Mouse (Mus musculus): ENCODE measurements around the gene Gm10643. TPM values are rescaled to one million over a fixed set of nuclear protein-coding genes. Genes with fewer than 3 reads are reported as not detected.

Gm10643 gene
- total RNA-seq (2021): 1 to 10 TPM; 3.4 to 4.2 TPM

GRCm38 (mm10) chr8:84065037-84065436, at the start of gene Gm10643:
Gm10643 (minus strand) TSS chr8:84065137.
- DNase-seq (ENCODE audit: low spot score in 2 of 2): no peak
- intact Hi-C loops (cut with DNase I): no loop called here

GRCm38 (mm10) chr8:84106216-84107040, 41.5 kb upstream of the Gm10643 start:
- DNase-seq (ENCODE audit: low spot score in 2 of 2): no peak
- intact Hi-C loops (cut with DNase I): loop anchor here (5.0 kb wide), 1 partner anchor 69 kb away; no protein-coding TSS in a partner anchor

GRCm38 (mm10) chr8:84105676-84106075, 40.7 kb upstream of the Gm10643 start:
- intact Hi-C loops (cut with DNase I): loop anchor here (5.0 kb wide), 1 partner anchor 68 kb away; no protein-coding TSS in a partner anchor
- DNase-seq (ENCODE audit: low spot score in 2 of 2): no peak

- intact Hi-C loops (cut with DNase I): loop anchor here (5.0 kb wide), 1 partner anchor 68 kb away; no protein-coding TSS in a partner anchor
- DNase-seq (ENCODE audit: low spot score in 2 of 2): peak; percentile 98 to 99
Observed at GRCm38 (mm10) chr8:84104697-84105609, 40.0 kb upstream of the Gm10643 start, which contains the start of gene Dcaf15. Dcaf15 (minus strand) TSS chr8:84104768.

- intact Hi-C loops (cut with DNase I): no loop called here
- DNase-seq (ENCODE audit: low spot score in 2 of 2): peak in 1 of 2 experiments; percentile 40
Observed at GRCm38 (mm10) chr8:84104221-84104620, 39.3 kb upstream of the Gm10643 start.

- no peak for DNase-seq (ENCODE audit: low spot score in 2 of 2)
- intact Hi-C loops (cut with DNase I): no loop called here
Observed at GRCm38 (mm10) chr8:84103601-84104000, 38.7 kb upstream of the Gm10643 start.

GRCm38 (mm10) chr8:84101476-84102270, 36.7 kb upstream of the Gm10643 start:
- intact Hi-C loops (cut with DNase I): no loop called here

GRCm38 (mm10) chr8:84098376-84098775, 33.4 kb upstream of the Gm10643 start:
- intact Hi-C loops (cut with DNase I): no loop called here
- no peak for DNase-seq (ENCODE audit: low spot score in 2 of 2)

More at GRCm38 (mm10) chr8:84101476-84102270, 36.7 kb upstream of the Gm10643 start:
- DNase-seq (ENCODE audit: low spot score in 2 of 2): no peak

- DNase-seq (ENCODE audit: low spot score in 2 of 2): no peak
- intact Hi-C loops (cut with DNase I): no loop called here
Observed at GRCm38 (mm10) chr8:84096061-84096460, 31.1 kb upstream of the Gm10643 start.

- no peak for DNase-seq (ENCODE audit: low spot score in 2 of 2)
- intact Hi-C loops (cut with DNase I): no loop called here
Observed at GRCm38 (mm10) chr8:84090585-84090984, 25.6 kb upstream of the Gm10643 start.

- DNase-seq (ENCODE audit: low spot score in 2 of 2): no peak
- intact Hi-C loops (cut with DNase I): no loop called here
Observed at GRCm38 (mm10) chr8:84089277-84089676, 24.3 kb upstream of the Gm10643 start.

- DNase-seq (ENCODE audit: low spot score in 2 of 2): peak in 1 of 2 experiments; percentile 52
- intact Hi-C loops (cut with DNase I): no loop called here
Observed at GRCm38 (mm10) chr8:84087821-84088220, 22.9 kb upstream of the Gm10643 start.

GRCm38 (mm10) chr8:84087156-84087555, 22.2 kb upstream of the Gm10643 start:
- no peak for DNase-seq (ENCODE audit: low spot score in 2 of 2)
- intact Hi-C loops (cut with DNase I): no loop called here

- intact Hi-C loops (cut with DNase I): no loop called here
- DNase-seq (ENCODE audit: low spot score in 2 of 2): no peak
Observed at GRCm38 (mm10) chr8:84084341-84085115, 19.6 kb upstream of the Gm10643 start.

GRCm38 (mm10) chr8:84083829-84084241, 18.9 kb upstream of the Gm10643 start:
- no peak for DNase-seq (ENCODE audit: low spot score in 2 of 2)
- intact Hi-C loops (cut with DNase I): no loop called here

GRCm38 (mm10) chr8:84079206-84079605, 14.3 kb upstream of the Gm10643 start:
- intact Hi-C loops (cut with DNase I): no loop called here
- DNase-seq (ENCODE audit: low spot score in 2 of 2): no peak

GRCm38 (mm10) chr8:84076849-84077248, 11.9 kb upstream of the Gm10643 start:
- intact Hi-C loops (cut with DNase I): no loop called here
- DNase-seq (ENCODE audit: low spot score in 2 of 2): no peak

- no peak for DNase-seq (ENCODE audit: low spot score in 2 of 2)
- intact Hi-C loops (cut with DNase I): no loop called here
Observed at GRCm38 (mm10) chr8:84076412-84076811, 11.5 kb upstream of the Gm10643 start.

Measured in left cerebral cortex, postnatal 25 days (tissue).